In the genomic region with DNA sequence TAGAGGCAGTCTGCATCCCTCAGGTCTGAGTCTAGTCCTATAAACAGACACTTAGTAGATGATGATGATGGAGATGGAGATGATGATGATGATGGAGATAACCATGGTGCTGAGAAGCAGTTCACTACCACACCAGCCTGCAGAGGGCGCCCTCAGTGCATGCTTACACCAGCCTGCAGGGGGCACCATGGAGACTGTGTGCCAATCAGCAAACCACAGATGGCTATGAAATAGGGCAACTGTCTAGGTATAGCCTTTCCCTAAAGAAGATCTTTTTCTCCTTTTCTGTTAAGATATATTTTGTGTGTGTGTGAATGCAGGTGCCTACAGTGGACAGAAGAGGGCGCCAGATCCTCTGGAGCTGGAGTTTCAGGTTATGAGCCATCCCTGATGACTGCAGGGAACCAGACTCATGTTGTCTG, we compare ENCODE assay signal across 8 mouse cellular contexts. TPM values are rescaled to one million over a fixed set of nuclear protein-coding genes. Genes with fewer than 3 reads are reported as not detected.
DNase-seq lines count a peak whose midpoint lies in the region.

No protein-coding gene starts in this region.

- peak; percentile 54 to 64 for DNase-seq in adrenal gland, adult 18-20 months (ENCODE audit: low spot score in 2 of 2)
- DNase-seq in adrenal gland, postnatal 4 days (ENCODE audit: low spot score in 2 of 2): no peak
- DNase-seq in layer of hippocampus, postnatal 25 days (ENCODE audit: extremely low spot score in 1 of 2, low spot score in 1 of 2): peak; percentile 30 to 64
- DNase-seq in layer of hippocampus, postnatal 14 days (ENCODE audit: low spot score in 2 of 2): no peak
- DNase-seq in ES-CJ7 (ENCODE audit: low read depth, low spot score): peak; percentile 53
- peak; percentile 71 to 78 for DNase-seq in cerebellum, postnatal 10 days
- peak; percentile 62 for DNase-seq in lung, postnatal 14 days
- DNase-seq in thymus, postnatal 4 days: peak; percentile 78

RNA-seq across cellular contexts. Expression of gene Sh3pxd2b, which starts 4.8 kb away (rescaled TPM):
- 10 to 100 TPM in 1 of 2 experiments, 1 to 10 TPM in 1; 9.8 to 11.2 TPM for total RNA-seq in adrenal gland, adult 18-20 months (2021)
- 10 to 100 TPM; 23.4 to 29.2 TPM for total RNA-seq in adrenal gland, postnatal 4 days (2021)
- 10 to 100 TPM in 1 of 2 experiments, 1 to 10 TPM in 1; 9.8 to 10.9 TPM for total RNA-seq in layer of hippocampus, postnatal 25 days (2021)
- 10 to 100 TPM; 18.9 to 22.6 TPM for total RNA-seq in layer of hippocampus, postnatal 14 days (2021)

RNA-seq across cellular contexts. Expression of gene Hbq1a, which starts 42.9 kb away (rescaled TPM):
- total RNA-seq in adrenal gland, adult 18-20 months (2021): not detected
- 1 to 10 TPM in 1 of 2 experiments, not detected in 1; 1.5 TPM for total RNA-seq in adrenal gland, postnatal 4 days (2021)
- total RNA-seq in layer of hippocampus, postnatal 25 days (2021): 1 to 10 TPM in 1 of 2 experiments, not detected in 1; 1.1 TPM
- under 1 TPM; 0.93 to 0.99 TPM for total RNA-seq in layer of hippocampus, postnatal 14 days (2021)

RNA-seq across cellular contexts. Expression of gene Hba-a2, which starts 46.5 kb away (rescaled TPM):
- 1,000 to 10,000 TPM; 1,371 to 4,495 TPM for total RNA-seq in adrenal gland, adult 18-20 months (2021)
- total RNA-seq in adrenal gland, postnatal 4 days (2021): 1,000 to 10,000 TPM; 3,034 to 3,470 TPM
- total RNA-seq in layer of hippocampus, postnatal 25 days (2021): 100 to 1,000 TPM; 469 to 517 TPM
- 100 to 1,000 TPM; 397 to 459 TPM for total RNA-seq in layer of hippocampus, postnatal 14 days (2021)

RNA-seq across cellular contexts. Expression of gene Hbq1b, which starts 56.0 kb away (rescaled TPM):
- total RNA-seq in adrenal gland, adult 18-20 months (2021): not detected
- 1 to 10 TPM; 3.9 to 5.3 TPM for total RNA-seq in adrenal gland, postnatal 4 days (2021)
- 1 to 10 TPM; 1.6 to 4.3 TPM for total RNA-seq in layer of hippocampus, postnatal 25 days (2021)
- 1 to 10 TPM; 2.3 to 3.3 TPM for total RNA-seq in layer of hippocampus, postnatal 14 days (2021)

RNA-seq across cellular contexts. Expression of gene Hba-a1, which starts 59.5 kb away (rescaled TPM):
- 1,000 to 10,000 TPM; 1,892 to 5,977 TPM for total RNA-seq in adrenal gland, adult 18-20 months (2021)
- total RNA-seq in adrenal gland, postnatal 4 days (2021): 1,000 to 10,000 TPM; 4,498 to 5,274 TPM
- total RNA-seq in layer of hippocampus, postnatal 25 days (2021): 100 to 1,000 TPM; 552 to 580 TPM
- 100 to 1,000 TPM; 527 to 541 TPM for total RNA-seq in layer of hippocampus, postnatal 14 days (2021)

Comparison
In these comparisons a context has a peak if more than half of its experiments do, and no peak if none do; other contexts are left out.
1. DNase-seq: peak in adrenal gland, adult 18-20 months (2 of 2), layer of hippocampus, postnatal 25 days (2 of 2), ES-CJ7 (single experiment), cerebellum, postnatal 10 days (2 of 2), lung, postnatal 14 days (single experiment) and thymus, postnatal 4 days (single experiment); none in adrenal gland, postnatal 4 days (0 of 2) and layer of hippocampus, postnatal 14 days (0 of 2).